Mouse (Mus musculus) bone marrow macrophage, adult 2 months (primary cell): Measurements from ENCODE around the gene Rps10.

ENCODE experiments used
- CTCF ChIP-seq: IDR thresholded peaks from 2 replicates; pipeline ENCODE4 v1.5.1; 2012; ENCODE audit warnings: low read depth, mild to moderate bottlenecking, low read length, moderate library complexity
- POLR2A ChIP-seq: IDR thresholded peaks from 2 replicates; pipeline ENCODE4 v1.6.1; 2012; ENCODE audit warnings: mild to moderate bottlenecking, low read depth, low read length, borderline replicate concordance

GRCm38 (mm10) chr17:27636132-27637020, at the start of gene Rps10:
- TF ChIP-seq CTCF: no peak
- TF ChIP-seq POLR2A: no peak
